In the genomic region with DNA sequence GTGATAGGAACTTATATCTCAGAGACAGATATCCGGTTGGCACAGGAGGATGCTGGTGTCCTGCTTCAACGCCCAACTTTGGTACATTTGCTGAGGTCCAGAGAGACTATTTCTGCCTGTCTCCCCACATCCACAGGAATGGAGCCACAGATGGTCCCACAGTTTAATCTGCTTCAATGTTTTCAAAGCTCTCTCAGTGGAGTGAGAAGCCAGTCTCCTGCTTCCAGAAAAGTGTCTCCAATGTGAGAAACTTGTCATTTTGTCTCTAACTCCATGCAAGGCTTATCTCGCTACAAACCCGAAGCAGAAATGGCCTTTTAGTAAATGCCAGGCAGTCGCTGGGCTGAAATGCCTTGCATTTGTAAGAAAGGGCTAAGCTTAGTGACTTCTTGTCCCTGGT, we compare ENCODE assay signal across 25 mouse cellular contexts.
DNase-seq lines count a peak whose midpoint lies in the region; ATAC-seq and TF ChIP-seq lines count a peak whose summit lies in the region.
"Had no signal": no experiment of that assay in that cellular context is flagged by ENCODE, and none has a peak within 500 bp of the region (broad histone marks: within the 10 kb centered on the region; RNA-seq: fewer than 3 reads in every experiment).

No protein-coding gene starts in this region.

- no peak overlapping the region for H3K4me3 ChIP-seq in forebrain, postnatal 0 days (ENCODE audit: low read depth, low read length)
- H3K4me3 ChIP-seq in forebrain, embryonic 11.5 days (ENCODE audit: low read depth, low read length) = no peak overlapping the region
- H3K4me3 ChIP-seq: embryonic facial prominence, embryonic 13.5 days; embryonic facial prominence, embryonic 15.5 days; erythroblast, embryonic 14.5 days; forebrain, embryonic 10.5 days; forebrain, embryonic 13.5 days; forebrain, embryonic 15.5 days had no signal

- no peak overlapping the region for H3K9ac ChIP-seq in forebrain, postnatal 0 days
- H3K9ac ChIP-seq in forebrain, embryonic 11.5 days (ENCODE audit: low read length) = no peak overlapping the region
- H3K9ac ChIP-seq: embryonic facial prominence, embryonic 13.5 days; embryonic facial prominence, embryonic 15.5 days; forebrain, embryonic 13.5 days; forebrain, embryonic 15.5 days had no signal

- intact Hi-C loops in heart, postnatal 14 days (cut with DNase I) = no loop called here

- no peak overlapping the region for H3K4me2 ChIP-seq in forebrain, postnatal 0 days (ENCODE audit: low read depth)
- H3K4me2 ChIP-seq in forebrain, embryonic 11.5 days (ENCODE audit: low read depth, low read length, severe bottlenecking) = no peak overlapping the region
- H3K4me2 ChIP-seq: embryonic facial prominence, embryonic 13.5 days; embryonic facial prominence, embryonic 15.5 days; forebrain, embryonic 13.5 days; forebrain, embryonic 15.5 days had no signal

- H3K36me3 ChIP-seq in forebrain, postnatal 0 days (ENCODE audit: insufficient read depth) = no peaks in the 10 kb centered on the region
- no peaks in the 10 kb centered on the region for H3K36me3 ChIP-seq in forebrain, embryonic 11.5 days (ENCODE audit: control insufficient read depth, insufficient read depth, low read length)
- H3K36me3 ChIP-seq: embryonic facial prominence, embryonic 13.5 days; embryonic facial prominence, embryonic 15.5 days; forebrain, embryonic 10.5 days; forebrain, embryonic 15.5 days; G1E had no signal

- WGBS in forebrain, postnatal 0 days = 68% methylated on average over 5 of the region's 5 CpGs
- WGBS in forebrain, embryonic 11.5 days = 84% methylated on average over 5 of the region's 5 CpGs

- H3K4me1 ChIP-seq in forebrain, postnatal 0 days (ENCODE audit: insufficient read depth) = peaks cover 12% of the 10 kb centered on the region; the same call in 1 of the 2 replicates
- H3K4me1 ChIP-seq in forebrain, embryonic 11.5 days (replicated peaks; ENCODE audit: control insufficient read depth, insufficient read depth, low read length) = no peaks in the 10 kb centered on the region
- H3K4me1 ChIP-seq: embryonic facial prominence, embryonic 13.5 days; embryonic facial prominence, embryonic 15.5 days; forebrain, embryonic 15.5 days had no signal

- DNase-seq in forebrain, postnatal 0 days = peak; percentile 47
- no peak for DNase-seq in forebrain, embryonic 11.5 days (ENCODE audit: low spot score)
- peak; percentile 33 for DNase-seq in heart, adult 11 months
- no peak for DNase-seq in heart, postnatal 14 days
- peak; percentile 36 for DNase-seq in brain, adult 2 months (ENCODE audit: low read depth, low spot score)
- DNase-seq: adrenal gland, adult 8-10 months; B cell, adult 2 months; cerebellum, adult 11 months; cerebellum, adult 18-20 months; cerebellum, adult 8-10 months; cerebellum, adult 9-11 months; cerebellum, postnatal 14 days; cerebellum, postnatal 36 days; embryo, embryonic 11 days had no signal

- peak; percentile 75 for ATAC-seq in forebrain, postnatal 0 days
- no peak for ATAC-seq in forebrain, embryonic 11.5 days (replicated peaks; ENCODE audit: low FRiP score)
- ATAC-seq: activated CD4-positive, CD25-positive, alpha-beta regulatory T cell, adult 4 months; CD4-positive, CD25-positive, alpha-beta regulatory T cell, adult 4 months; forebrain, embryonic 13.5 days; forebrain, embryonic 15.5 days; Patski had no signal

- no peaks in the 10 kb centered on the region for H3K9me3 ChIP-seq in forebrain, postnatal 0 days (ENCODE audit: low read length)
- H3K9me3 ChIP-seq in forebrain, embryonic 11.5 days (ENCODE audit: control insufficient read depth, low read length) = no peaks in the 10 kb centered on the region
- H3K9me3 ChIP-seq: embryonic facial prominence, embryonic 13.5 days; embryonic facial prominence, embryonic 15.5 days; forebrain, embryonic 10.5 days; forebrain, embryonic 13.5 days; forebrain, embryonic 15.5 days; G1E had no signal

- H3K27ac ChIP-seq in forebrain, postnatal 0 days (ENCODE audit: low read depth, low read length) = peak overlapping the region; percentile 62
- no peak overlapping the region for H3K27ac ChIP-seq in forebrain, embryonic 11.5 days (ENCODE audit: low read depth, low read length)
- H3K27ac ChIP-seq: embryonic facial prominence, embryonic 13.5 days; embryonic facial prominence, embryonic 15.5 days; forebrain, embryonic 10.5 days; forebrain, embryonic 13.5 days; forebrain, embryonic 15.5 days had no signal

- no peak for TF ChIP-seq CTCF in forebrain, postnatal 0 days (IDR thresholded peaks at IDR 0.05; ENCODE audit: low read depth)

- H3K27me3 ChIP-seq in forebrain, postnatal 0 days (ENCODE audit: insufficient read depth, low read length) = no peaks in the 10 kb centered on the region
- no peaks in the 10 kb centered on the region for H3K27me3 ChIP-seq in forebrain, embryonic 11.5 days (ENCODE audit: control insufficient read depth, insufficient read depth, low read length)
- H3K27me3 ChIP-seq: CH12.LX; embryonic facial prominence, embryonic 13.5 days; embryonic facial prominence, embryonic 15.5 days; forebrain, embryonic 13.5 days; forebrain, embryonic 15.5 days had no signal

Comparison
In these comparisons a context has a peak if more than half of its experiments do, and no peak if none do; other contexts are left out.
1. DNase-seq: peak in forebrain, postnatal 0 days (single experiment), heart, adult 11 months (single experiment) and brain, adult 2 months (single experiment); none in forebrain, embryonic 11.5 days (single experiment) and heart, postnatal 14 days (0 of 2).